Mouse (Mus musculus) hindbrain, embryonic 11.5 days (tissue): Measurements from ENCODE around the gene AC124502.3. TPM values are rescaled to one million over a fixed set of nuclear protein-coding genes. Genes with fewer than 3 reads are reported as not detected.
A peak's percentile ranks its signal among the peaks of the same experiment; 100 is the strongest.
"Not testable (repeated sequence)": the region's sequence is repeated elsewhere in the genome, so short reads cannot be mapped to it uniquely, and the experiment has no call there.

Source experiments
- ATAC-seq: fragments of 200-750 bp; cut with Nextera tagmentation; 2 replicates; pipeline ENCODE4 v1.8.0; 2017; ENCODE audit warnings: mild to moderate bottlenecking, moderate TSS enrichment, moderate library complexity; ENCODE audit not compliant: low FRiP score
- DNase-seq: peaks from one replicate; pipeline ENCODE4 v3.0.0-alpha.2; 2015; ENCODE audit warnings: low spot score
- H3K27ac ChIP-seq: fragments of 300-500 bp; sonication (generic); 2 replicates; pipeline ENCODE4 v1.5.1; 2014; ENCODE audit warnings: mild to moderate bottlenecking, low read depth, low read length
- H3K27me3 ChIP-seq: fragments of 300-500 bp; sonication (generic); 2 replicates; pipeline ENCODE4 v1.6.1; 2014; ENCODE audit warnings: mild to moderate bottlenecking, low read length, moderate library complexity, mixed read lengths; ENCODE audit not compliant: control insufficient read depth, insufficient read depth
- H3K36me3 ChIP-seq: fragments of 300-500 bp; sonication (generic); 2 replicates; pipeline ENCODE4 v1.6.1; 2014; ENCODE audit warnings: mild to moderate bottlenecking, low read length, moderate library complexity, mixed read lengths; ENCODE audit not compliant: control insufficient read depth, insufficient read depth
- H3K4me1 ChIP-seq: fragments of 300-500 bp; sonication (generic); replicated peaks from 2 replicates; pipeline ENCODE4 v1.6.1; 2014; ENCODE audit warnings: low read length, mixed read lengths; ENCODE audit not compliant: control insufficient read depth, insufficient read depth
- H3K4me2 ChIP-seq: fragments of 300-500 bp; sonication (generic); replicated peaks from 2 replicates; pipeline ENCODE4 v1.6.1; 2014; ENCODE audit warnings: mild to moderate bottlenecking, low read depth, low read length
- H3K4me3 ChIP-seq: fragments of 300-500 bp; sonication (generic); 2 replicates; pipeline ENCODE4 v1.5.1; 2014; ENCODE audit warnings: low read depth, low read length
- H3K9ac ChIP-seq: fragments of 300-500 bp; sonication (generic); 2 replicates; pipeline ENCODE4 v1.6.1; 2014; ENCODE audit warnings: low read depth, low read length
- H3K9me3 ChIP-seq: fragments of 300-500 bp; sonication (generic); 2 replicates; pipeline ENCODE4 v1.6.1; 2016; ENCODE audit warnings: low read length; ENCODE audit not compliant: control insufficient read depth
- whole genome bisulfite sequencing: fragments of 180-500 bp; shearing (Covaris S2); extraction: QIAGEN DNeasy Blood & Tissue Kit; methylation state at CpG from one replicate; pipeline ENCODE4 v1.1.7; 2014; 5-methylcytosine and 5-hydroxymethylcytosine counted together
- polyA plus RNA-seq: library from polyadenylated mRNA; unstranded; fragments of >200 nt; fragmentation: Nextera tagmentation; extraction: Ambion mirVana; gene quantifications from 2 replicates; pipeline ENCODE4 v1.2.1, GENCODE M21; 2014

AC124502.3 gene
- polyA plus RNA-seq, 1 experiment from 2014 or later: 2.3 TPM

GRCm38 (mm10) chr19:5082596-5082995, 43.9 kb downstream of the AC124502.3 start:
- ATAC-seq: no peak
- no peak overlapping the region for H3K27ac ChIP-seq
- H3K4me1 ChIP-seq: peaks cover 7% of the 10 kb centered on the region
- no peak overlapping the region for H3K4me3 ChIP-seq
- no peaks in the 10 kb centered on the region for H3K9me3 ChIP-seq
- WGBS: 69% methylated on average over 24 of the region's 24 CpGs
- no peak overlapping the region for H3K9ac ChIP-seq
- peaks cover 53% of the 10 kb centered on the region for H3K27me3 ChIP-seq
- no peak for DNase-seq
- H3K36me3 ChIP-seq: no peaks in the 10 kb centered on the region
- H3K4me2 ChIP-seq: no peak overlapping the region

GRCm38 (mm10) chr19:5083961-5084833, 45.5 kb downstream of the AC124502.3 start:
- Histone ChIP-seq H3K4me2 (no peak overlapping the region), H3K36me3 (no peaks in the 10 kb centered on the region), H3K4me3 (peak overlapping the region; percentile 40), H3K27me3 (peaks cover 53% of the 10 kb centered on the region), H3K9ac (no peak overlapping the region), H3K27ac (no peak overlapping the region), H3K4me1 (peaks cover 7% of the 10 kb centered on the region), H3K9me3 (no peaks in the 10 kb centered on the region)
- 70% methylated on average over 3 of the region's 3 CpGs for WGBS
- ATAC-seq (no peak), DNase-seq (no peak)

DNA sequence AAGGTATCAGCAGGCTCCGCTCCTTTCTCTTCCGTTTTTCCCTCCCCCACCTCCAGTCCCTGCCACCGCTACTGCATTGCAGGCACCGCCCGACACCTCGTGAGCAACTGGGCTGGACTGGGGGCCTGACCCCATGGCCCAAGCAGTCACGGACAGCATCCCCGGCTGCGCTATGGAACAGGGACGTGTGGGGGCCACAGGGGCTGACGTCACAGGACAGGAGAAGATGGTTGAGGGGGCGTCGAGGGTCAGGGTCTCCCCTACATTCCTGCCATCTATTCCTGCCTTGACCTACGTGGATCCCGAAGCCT, 46.1 kb downstream of the AC124502.3 start:
- peaks cover 7% of the 10 kb centered on the region for H3K4me1 ChIP-seq
- no peak overlapping the region; the same call in 1 of the 2 replicates for H3K9ac ChIP-seq
- no peak for ATAC-seq
- WGBS: 2% methylated on average over 15 of the region's 15 CpGs
- no peak for DNase-seq
- H3K9me3 ChIP-seq: no peaks in the 10 kb centered on the region
- peaks cover 53% of the 10 kb centered on the region for H3K27me3 ChIP-seq
- H3K4me3 ChIP-seq: peak overlapping the region; percentile 40
- H3K36me3 ChIP-seq: no peaks in the 10 kb centered on the region
- H3K27ac ChIP-seq: no peak overlapping the region
- H3K4me2 ChIP-seq: peak overlapping the region; percentile 83; the same call in 1 of the 2 replicates

GRCm38 (mm10) chr19:5085145-5085863, 46.6 kb downstream of the AC124502.3 start, which contains the start of gene Tmem151a:
Tmem151a (minus strand) TSS chr19:5085531.
- Histone ChIP-seq H3K27ac (no peak within 1 kb of the TSS), H3K4me3 (peak within 1 kb of the TSS; percentile 40), H3K27me3 (peaks cover 53% of the 10 kb centered on the region), H3K36me3 (no peaks in the 10 kb centered on the region), H3K4me1 (peaks cover 7% of the 10 kb centered on the region), H3K9ac (peak within 1 kb of the TSS; percentile 40), H3K9me3 (no peaks in the 10 kb centered on the region), H3K4me2 (peak within 1 kb of the TSS; percentile 83)
- ATAC-seq (no peak), DNase-seq (peak; percentile 32)
- WGBS: 1% methylated on average over 54 of the region's 69 CpGs

GRCm38 (mm10) chr19:5086533-5086932, 47.8 kb downstream of the AC124502.3 start:
- not testable (repeated sequence) for H3K36me3 ChIP-seq, H3K9ac ChIP-seq, H3K4me2 ChIP-seq, H3K27ac ChIP-seq, DNase-seq, H3K4me1 ChIP-seq, ATAC-seq, H3K4me3 ChIP-seq, H3K9me3 ChIP-seq
- 58% methylated on average over 4 of the region's 4 CpGs for WGBS
- H3K27me3 ChIP-seq: peaks cover 49% of the 10 kb centered on the region

GRCm38 (mm10) chr19:5087884-5088728, 49.4 kb downstream of the AC124502.3 start, which contains the start of gene Yif1a:
Yif1a (plus strand) TSS chr19:5088538.
- ATAC-seq (peak; percentile 95), DNase-seq (peak; percentile 94)
- Histone ChIP-seq H3K4me2 (peak within 1 kb of the TSS; percentile 66), H3K9ac (peak within 1 kb of the TSS; percentile 69), H3K36me3 (no peaks in the 10 kb centered on the region), H3K4me1 (peaks cover 7% of the 10 kb centered on the region), H3K27me3 (peaks cover 33% of the 10 kb centered on the region), H3K4me3 (peak within 1 kb of the TSS; percentile 90), H3K9me3 (no peaks in the 10 kb centered on the region), H3K27ac (peak within 1 kb of the TSS; percentile 66)
- under 1% methylated on average over 58 of the region's 58 CpGs for WGBS

- WGBS: 87% methylated on average over 4 of the region's 4 CpGs
- Histone ChIP-seq H3K4me3 (peak overlapping the region; percentile 90), H3K27ac (no peak overlapping the region), H3K4me1 (peaks cover 10% of the 10 kb centered on the region), H3K4me2 (peak overlapping the region; percentile 66), H3K36me3 (no peaks in the 10 kb centered on the region), H3K9me3 (no peaks in the 10 kb centered on the region), H3K27me3 (peaks cover 22% of the 10 kb centered on the region), H3K9ac (no peak overlapping the region)
- DNase-seq: no peak
- ATAC-seq: no peak
Measured at GRCm38 (mm10) chr19:5089324-5089723, 50.6 kb downstream of the AC124502.3 start.

DNA sequence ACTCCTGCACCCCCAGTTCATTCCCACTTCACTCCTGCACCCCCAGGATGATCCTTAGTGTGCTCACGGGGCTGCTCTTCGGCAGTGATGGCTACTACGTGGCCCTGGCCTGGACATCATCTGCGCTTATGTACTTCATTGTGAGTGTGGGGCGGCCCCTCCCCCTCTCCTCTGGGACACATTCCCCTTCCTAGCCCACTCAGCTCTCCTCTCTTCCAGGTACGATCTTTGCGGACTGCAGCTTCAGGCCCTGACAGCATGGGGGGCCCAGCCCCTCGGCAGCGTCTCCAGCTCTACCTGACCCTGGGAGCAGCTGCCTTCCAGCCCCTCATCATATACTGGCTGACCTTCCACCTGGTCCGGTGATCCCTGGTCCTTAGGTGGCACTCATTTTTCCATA, 53.4 kb downstream of the AC124502.3 start:
- H3K36me3 ChIP-seq: no peaks in the 10 kb centered on the region
- no peak overlapping the region for H3K9ac ChIP-seq
- whole genome bisulfite sequencing: 96% methylated on average over 8 of the region's 10 CpGs
- H3K4me2 ChIP-seq: no peak overlapping the region
- H3K4me1 ChIP-seq: peaks cover 26% of the 10 kb centered on the region
- no peaks in the 10 kb centered on the region for H3K9me3 ChIP-seq
- no peaks in the 10 kb centered on the region for H3K27me3 ChIP-seq
- ATAC-seq (no peak), DNase-seq (no peak)
- no peak overlapping the region for H3K4me3 ChIP-seq
- H3K27ac ChIP-seq: no peak overlapping the region
